Mouse (Mus musculus) inflammation-experienced regulatory T-cells, adult 16 weeks (primary cell): Measurements from ENCODE around the gene Phtf1. TPM values are rescaled to one million over a fixed set of nuclear protein-coding genes. Genes with fewer than 3 reads are reported as not detected.

Experiments
- polyA plus RNA-seq: library from polyadenylated mRNA; unstranded; fragments of 100-300 nt; shearing (Covaris generic); gene quantifications from one replicate; pipeline ENCODE4 v1.2.1, GENCODE M21; 2017

Gene Phtf1
- 13.4 TPM for polyA plus RNA-seq

DNA sequence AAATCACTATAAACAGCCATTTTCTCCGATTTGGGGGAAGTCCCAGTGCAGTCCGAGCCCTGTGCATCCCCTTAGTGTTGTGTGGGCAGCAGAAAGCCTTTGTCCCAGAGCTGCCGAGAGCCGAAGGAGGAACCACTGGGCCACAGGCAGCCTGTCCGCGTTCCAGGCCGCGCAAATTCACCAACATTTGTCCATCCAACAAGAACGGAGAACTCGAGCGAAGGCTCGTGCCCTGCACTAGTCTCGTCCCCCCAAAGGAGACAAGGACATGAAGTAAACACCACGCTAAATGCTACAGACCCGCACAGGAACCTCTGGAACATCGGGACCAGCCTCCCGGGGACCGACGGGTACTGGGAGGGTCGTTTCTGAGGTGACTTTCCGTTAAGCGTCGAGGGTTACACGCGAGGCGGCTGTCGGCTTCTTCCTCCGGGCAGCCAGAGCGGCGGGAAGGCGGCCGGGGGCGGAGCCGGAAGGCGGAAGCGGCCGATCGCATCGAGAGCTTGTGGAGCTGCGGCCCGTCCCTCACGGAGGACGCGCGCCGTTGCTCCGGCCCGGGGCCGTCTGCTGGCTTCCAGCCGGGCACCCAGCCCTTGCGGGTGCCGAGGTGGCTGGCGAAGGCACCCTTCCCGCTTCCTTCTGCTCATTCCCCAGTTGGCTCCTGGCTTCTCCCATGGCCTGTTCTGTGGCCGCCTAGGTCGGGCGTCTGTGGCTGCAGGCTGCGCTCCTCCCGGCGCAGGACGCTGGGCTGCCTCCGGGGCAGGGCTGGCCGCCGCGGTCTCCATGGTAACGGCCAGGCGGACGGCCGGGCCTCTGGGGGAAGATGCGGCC is at the start of gene Phtf1:
TSS of gene Phtf1 (plus strand) at position 250 of the 831 bp plus-strand sequence.

Other genes with a start within 250 kb of the Phtf1 start
- 0.33 TPM for gene Olfml3, start 230.1 kb upstream of the Phtf1 start, polyA plus RNA-seq
- gene Gm10964, start 228.7 kb upstream of the Phtf1 start, polyA plus RNA-seq = not detected
- gene Hipk1, start 176.5 kb upstream of the Phtf1 start, polyA plus RNA-seq = 16.6 TPM
- 30.8 TPM for gene Dclre1b, start 158.7 kb upstream of the Phtf1 start, polyA plus RNA-seq
- gene Ap4b1, start 158.6 kb upstream of the Phtf1 start, polyA plus RNA-seq = 41.3 TPM
- gene Gm43064, start 158.5 kb upstream of the Phtf1 start, polyA plus RNA-seq = not detected
- gene Bcl2l15, start 135.5 kb upstream of the Phtf1 start, polyA plus RNA-seq = 4.1 TPM
- 400 TPM for gene Ptpn22, start 108.3 kb upstream of the Phtf1 start, polyA plus RNA-seq
- gene Rsbn1, start 54.0 kb upstream of the Phtf1 start, polyA plus RNA-seq = 15.7 TPM